Mouse (Mus musculus): Measurements from ENCODE around the gene Slc35g2.
A peak's percentile ranks its signal among the peaks of the same experiment; 100 is the strongest.

GRCm38 (mm10) chr9:100545715-100546593 is 24.9 kb downstream of the Slc35g2 start, which contains the start of gene Nck1:
- TF ChIP-seq CTCF (IDR thresholded peaks at IDR 0.05; ENCODE audit: low read depth) (peak; percentile 85), EP300 (IDR thresholded peaks at IDR 0.05; ENCODE audit: low read depth) (no peak)

Data from liver, postnatal 0 days (tissue).